Mouse (Mus musculus) stomach, embryonic 14.5 days (tissue): ENCODE measurements around the gene Aff3. TPM values are rescaled to one million over a fixed set of nuclear protein-coding genes. Genes with fewer than 3 reads are reported as not detected.

ENCODE experiments used
- ATAC-seq: fragments of 200-750 bp; cut with Nextera tagmentation; 2 replicates; pipeline ENCODE4 v1.8.0; 2017; ENCODE audit warnings: low read depth, moderate TSS enrichment; ENCODE audit not compliant: insufficient number of reproducible peaks, insufficient read depth, low FRiP score
- H3K27ac ChIP-seq: fragments of 300-500 bp; sonication (generic); 2 replicates; pipeline ENCODE4 v1.5.1; 2014; ENCODE audit warnings: mild to moderate bottlenecking, low read length, moderate library complexity, mixed read lengths
- H3K27me3 ChIP-seq: fragments of 300-500 bp; sonication (generic); 2 replicates; pipeline ENCODE4 v1.6.1; 2014; ENCODE audit warnings: low read length, control low read depth, mixed read lengths; ENCODE audit not compliant: control insufficient read depth, insufficient read depth
- H3K36me3 ChIP-seq: fragments of 300-500 bp; sonication (generic); 2 replicates; pipeline ENCODE4 v1.6.1; 2014; ENCODE audit warnings: mild to moderate bottlenecking, control low read depth, low read length, moderate library complexity, mixed read lengths; ENCODE audit not compliant: control insufficient read depth, insufficient read depth
- H3K4me1 ChIP-seq: fragments of 300-500 bp; sonication (generic); 2 replicates; pipeline ENCODE4 v1.6.1; 2014; ENCODE audit warnings: low read length, control low read depth, mixed read lengths; ENCODE audit not compliant: control insufficient read depth, insufficient read depth
- H3K4me2 ChIP-seq: fragments of 300-500 bp; sonication (generic); replicated peaks from 2 replicates; pipeline ENCODE4 v1.6.1; 2014; ENCODE audit warnings: low read depth, low read length, control low read depth
- H3K4me3 ChIP-seq: fragments of 300-500 bp; sonication (generic); 2 replicates; pipeline ENCODE4 v1.5.1; 2014; ENCODE audit warnings: low read depth, low read length, control low read depth
- H3K9ac ChIP-seq: fragments of 300-500 bp; sonication (generic); replicated peaks from 2 replicates; pipeline ENCODE4 v1.6.1; 2014; ENCODE audit warnings: low read depth, mild to moderate bottlenecking, control low read depth, low read length, moderate library complexity, mixed read lengths
- H3K9me3 ChIP-seq: fragments of 300-500 bp; sonication (generic); 2 replicates; pipeline ENCODE4 v1.6.1; 2016; ENCODE audit warnings: low read depth, low read length, control low read depth; ENCODE audit not compliant: control insufficient read depth
- WGBS: fragments of 180-500 bp; shearing (Covaris S2); extraction: QIAGEN DNeasy Blood & Tissue Kit; methylation state at CpG from one replicate; pipeline ENCODE4 v1.1.7; 2014; 5-methylcytosine and 5-hydroxymethylcytosine counted together
- polyA plus RNA-seq: library from polyadenylated mRNA; unstranded; fragments of >200 nt; fragmentation: Nextera tagmentation; extraction: Ambion mirVana; gene quantifications from 2 replicates; pipeline ENCODE4 v1.2.1, GENCODE M21; 2014

Aff3 gene
- polyA plus RNA-seq, 1 experiment from 2014 or later: 8.2 TPM

GRCm38 (mm10) chr1:38363856-38364255 lies 300.9 kb downstream of the Aff3 start:
- 0 out of 2 replicates have a peak, but pooled peaks cover 3% of the 10 kb centered on the region for H3K4me1 ChIP-seq
- no peak overlapping the region for H3K4me3 ChIP-seq
- no peaks in the 10 kb centered on the region for H3K36me3 ChIP-seq
- WGBS: 86% methylated on average over 2 of the region's 2 CpGs
- H3K9ac ChIP-seq: no peak overlapping the region
- H3K4me2 ChIP-seq: no peak overlapping the region
- no peak for ATAC-seq
- H3K9me3 ChIP-seq: no peaks in the 10 kb centered on the region
- H3K27ac ChIP-seq: no peak overlapping the region
- H3K27me3 ChIP-seq: no peaks in the 10 kb centered on the region

DNA sequence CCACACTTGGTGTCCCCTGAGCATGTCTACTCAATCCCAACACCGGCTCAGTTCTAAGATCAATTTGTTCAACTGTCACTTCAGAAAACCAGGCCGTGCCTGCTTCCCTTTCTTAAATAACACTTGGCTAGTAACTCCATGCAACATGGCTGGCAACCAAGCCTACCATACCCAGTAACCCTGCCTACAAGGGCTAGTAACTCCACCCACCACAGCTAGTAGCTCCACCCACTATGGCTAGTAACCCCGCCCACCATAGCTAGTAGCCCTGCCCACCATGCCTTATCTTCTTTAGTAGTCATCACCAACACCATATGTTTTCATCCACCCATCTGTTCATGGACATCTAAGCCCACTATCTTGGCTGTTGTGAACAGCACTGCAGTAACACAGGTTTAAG lies 302.5 kb downstream of the Aff3 start:
- ATAC-seq: no peak
- Histone ChIP-seq H3K36me3 (no peaks in the 10 kb centered on the region), H3K27me3 (no peaks in the 10 kb centered on the region), H3K9me3 (no peaks in the 10 kb centered on the region), H3K4me3 (no peak overlapping the region), H3K27ac (no peak overlapping the region), H3K4me1 (peaks cover 16% of the 10 kb centered on the region; the same call in 1 of the 2 replicates), H3K9ac (no peak overlapping the region), H3K4me2 (no peak overlapping the region)
- 77% methylated on average over 3 of the region's 3 CpGs for WGBS

GRCm38 (mm10) chr1:38358797-38359349 lies 305.9 kb downstream of the Aff3 start:
- peaks cover 18% of the 10 kb centered on the region; the same call in 1 of the 2 replicates for H3K4me1 ChIP-seq
- H3K27ac ChIP-seq: peak overlapping the region; percentile 56; the same call in 1 of the 2 replicates
- ATAC-seq: 0 out of 2 replicates have a peak, but pooled peaks have one; percentile 28
- no peak overlapping the region for H3K4me2 ChIP-seq
- H3K9me3 ChIP-seq: no peaks in the 10 kb centered on the region
- 82% methylated on average over 26 of the region's 26 CpGs for WGBS
- no peaks in the 10 kb centered on the region for H3K36me3 ChIP-seq
- H3K27me3 ChIP-seq: no peaks in the 10 kb centered on the region
- H3K9ac ChIP-seq: no peak overlapping the region
- H3K4me3 ChIP-seq: no peak overlapping the region

GRCm38 (mm10) chr1:38357933-38358796 lies 306.6 kb downstream of the Aff3 start:
- Histone ChIP-seq H3K4me2 (no peak overlapping the region), H3K9me3 (no peaks in the 10 kb centered on the region), H3K4me3 (no peak overlapping the region), H3K9ac (no peak overlapping the region), H3K27me3 (no peaks in the 10 kb centered on the region), H3K36me3 (no peaks in the 10 kb centered on the region), H3K4me1 (peaks cover 18% of the 10 kb centered on the region; the same call in 1 of the 2 replicates), H3K27ac (peak overlapping the region; percentile 56; the same call in 1 of the 2 replicates)
- 0 out of 2 replicates have a peak, but pooled peaks have one; percentile 33 for ATAC-seq
- 20% methylated on average over 10 of the region's 10 CpGs for WGBS

DNA sequence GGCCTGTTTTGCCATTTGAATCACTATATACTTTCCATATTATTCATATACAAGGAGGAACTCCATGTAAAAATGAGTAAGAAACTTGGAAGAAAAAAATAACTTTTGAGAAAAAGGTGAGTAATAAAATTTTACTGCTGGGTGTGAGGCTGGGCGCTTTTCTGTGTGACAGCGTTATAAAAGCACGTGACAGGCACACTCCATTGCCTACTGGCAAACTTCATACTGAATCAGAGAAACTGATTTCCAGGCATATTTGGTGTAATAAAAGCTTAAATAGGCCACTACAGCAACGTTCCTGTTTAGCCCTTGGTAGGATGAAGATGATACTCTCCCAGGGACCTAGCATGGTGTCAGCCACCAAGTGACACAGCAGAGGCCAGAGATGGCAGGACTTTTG lies 310.2 kb downstream of the Aff3 start:
- Histone ChIP-seq H3K9me3 (no peaks in the 10 kb centered on the region), H3K36me3 (no peaks in the 10 kb centered on the region), H3K27me3 (no peaks in the 10 kb centered on the region), H3K4me3 (no peak overlapping the region), H3K9ac (no peak overlapping the region), H3K27ac (no peak overlapping the region), H3K4me2 (no peak overlapping the region), H3K4me1 (peaks cover 18% of the 10 kb centered on the region; the same call in 1 of the 2 replicates)
- 90% methylated on average over 4 of the region's 4 CpGs for WGBS
- no peak for ATAC-seq

- H3K9me3 ChIP-seq: no peaks in the 10 kb centered on the region
- H3K36me3 ChIP-seq: no peaks in the 10 kb centered on the region
- no peak overlapping the region for H3K9ac ChIP-seq
- H3K27me3 ChIP-seq: no peaks in the 10 kb centered on the region
- no peak for ATAC-seq
- H3K4me2 ChIP-seq: no peak overlapping the region
- no peak overlapping the region for H3K4me3 ChIP-seq
- 81% methylated on average over 4 of the region's 4 CpGs for WGBS
- H3K4me1 ChIP-seq: no peaks in the 10 kb centered on the region
- H3K27ac ChIP-seq: no peak overlapping the region
Observed at GRCm38 (mm10) chr1:38347346-38347745, 317.4 kb downstream of the Aff3 start.

DNA sequence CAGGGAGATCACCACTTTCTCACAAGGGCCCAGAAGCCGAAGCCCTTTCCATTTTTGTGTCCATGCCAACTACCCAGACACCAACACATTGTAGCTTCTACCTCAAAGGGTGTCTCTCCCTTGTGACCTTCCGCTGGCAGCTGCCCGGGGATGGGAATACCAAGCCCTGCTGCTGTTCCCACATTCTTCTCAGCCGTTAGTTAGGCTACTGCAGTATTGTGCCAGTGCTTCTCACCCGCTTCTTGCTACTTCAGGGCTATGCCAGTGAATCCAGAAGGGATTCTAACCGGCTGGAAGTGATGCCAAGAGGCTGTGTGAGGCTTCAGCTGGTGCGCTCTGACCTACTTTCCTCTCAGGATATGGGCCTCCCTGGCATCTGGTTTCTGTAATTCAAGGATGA lies 330.5 kb downstream of the Aff3 start:
- WGBS: 87% methylated on average over 7 of the region's 7 CpGs
- Histone ChIP-seq H3K4me2 (no peak overlapping the region), H3K4me1 (no peaks in the 10 kb centered on the region), H3K9ac (no peak overlapping the region), H3K27ac (no peak overlapping the region), H3K36me3 (no peaks in the 10 kb centered on the region), H3K27me3 (no peaks in the 10 kb centered on the region), H3K9me3 (no peaks in the 10 kb centered on the region), H3K4me3 (no peak overlapping the region)
- no peak for ATAC-seq

GRCm38 (mm10) chr1:38332919-38333318 lies 331.8 kb downstream of the Aff3 start:
- 93% methylated on average over 5 of the region's 5 CpGs for WGBS
- Histone ChIP-seq H3K4me2 (no peak overlapping the region), H3K27me3 (no peaks in the 10 kb centered on the region), H3K36me3 (no peaks in the 10 kb centered on the region), H3K27ac (no peak overlapping the region), H3K4me1 (no peaks in the 10 kb centered on the region), H3K9me3 (no peaks in the 10 kb centered on the region), H3K4me3 (no peak overlapping the region), H3K9ac (no peak overlapping the region)
- ATAC-seq: no peak
